Comparison of ENCODE assay signal across 8 mouse cellular contexts in the genomic region with DNA sequence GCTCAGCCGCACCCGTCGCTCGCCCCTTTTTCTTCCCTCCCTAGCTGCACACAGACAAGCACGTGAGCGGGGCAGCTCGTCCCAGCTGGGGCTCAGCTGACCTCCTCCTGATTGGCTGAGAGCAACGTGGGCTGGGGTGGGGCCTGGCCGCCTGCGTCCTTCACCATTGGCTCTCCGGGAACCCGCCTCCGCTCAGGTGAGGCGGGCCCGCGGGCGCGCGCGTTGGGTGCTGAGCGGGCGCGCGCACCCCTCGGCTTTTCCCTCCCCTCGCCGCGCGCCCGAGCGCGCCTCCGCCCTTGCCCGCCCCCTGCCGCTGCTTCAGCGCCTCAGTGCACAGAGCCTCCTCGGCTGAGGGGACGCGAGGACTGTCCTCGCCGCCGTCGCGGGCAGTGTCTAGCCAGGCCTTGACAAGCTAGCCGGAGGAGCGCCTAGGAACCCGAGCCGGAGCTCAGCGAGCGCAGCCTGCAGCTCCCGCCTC. TPM values are rescaled to one million over a fixed set of nuclear protein-coding genes. Genes with fewer than 3 reads are reported as not detected.
DNase-seq lines count a peak whose midpoint lies in the region; ATAC-seq lines count a peak whose summit lies in the region.

No protein-coding gene starts in this region.

- H3K4me2 ChIP-seq in hindbrain, embryonic 12.5 days (replicated peaks): peak overlapping the region; percentile 61

- no peaks in the 10 kb centered on the region for H3K27me3 ChIP-seq in hindbrain, embryonic 12.5 days

- peak overlapping the region; percentile 99 for H3K27ac ChIP-seq in hindbrain, embryonic 12.5 days

- H3K36me3 ChIP-seq in hindbrain, embryonic 12.5 days: no peaks in the 10 kb centered on the region

- ATAC-seq in hindbrain, embryonic 12.5 days (ENCODE audit: low FRiP score): peak; percentile 99

- peak; percentile 99 for DNase-seq in Muller cell, postnatal 12 days (ENCODE audit: inconsistent ontology term)
- peak; percentile 99 for DNase-seq in cerebellum, adult 9-11 months
- DNase-seq in frontal cortex, adult 2 months (ENCODE audit: extremely low spot score in 1 of 2, low spot score in 1 of 2): peak; percentile 97
- DNase-seq in layer of hippocampus, postnatal 14 days (ENCODE audit: low spot score in 2 of 2): peak; percentile 92 to 97
- peak; percentile 95 for DNase-seq in lung, postnatal 14 days
- peak; percentile 94 for DNase-seq in retina, adult 2 months (ENCODE audit: low read depth, low spot score)
- peak; percentile 94 to 98 for DNase-seq in thymus, postnatal 36 days

- H3K9ac ChIP-seq in hindbrain, embryonic 12.5 days: peak overlapping the region; percentile 97

- H3K9me3 ChIP-seq in hindbrain, embryonic 12.5 days (replicated peaks): no peaks in the 10 kb centered on the region

- peaks cover 13% of the 10 kb centered on the region for H3K4me1 ChIP-seq in hindbrain, embryonic 12.5 days

- WGBS in hindbrain, embryonic 12.5 days: under 1% methylated on average over 40 of the region's 51 CpGs

- peak overlapping the region; percentile 95 for H3K4me3 ChIP-seq in hindbrain, embryonic 12.5 days

RNA-seq across cellular contexts. Expression of a gene that starts 6.5 kb away (rescaled TPM):
- polyA plus RNA-seq in frontal cortex, adult 2 months (2012; rRNA removed): 36.7 and 46.6 TPM in 2 replicates
- 133 and 139 TPM in 2 replicates for polyA plus RNA-seq in hindbrain, embryonic 12.5 days (2016; fragmentation: Nextera tagmentation; extraction: Ambion mirVana)
- 10 to 100 TPM; 59.0 to 65.7 TPM for total RNA-seq in layer of hippocampus, postnatal 14 days (2021)

RNA-seq across cellular contexts. Expression of a gene that starts 29.7 kb away (rescaled TPM):
- polyA plus RNA-seq in frontal cortex, adult 2 months (2012; rRNA removed): not detected in 2 replicates
- polyA plus RNA-seq in hindbrain, embryonic 12.5 days (2016; fragmentation: Nextera tagmentation; extraction: Ambion mirVana): 15.2 and 15.8 TPM in 2 replicates
- 10 to 100 TPM; 10.2 to 11.3 TPM for total RNA-seq in layer of hippocampus, postnatal 14 days (2021)

RNA-seq across cellular contexts. Expression of a gene that starts 56.6 kb away (rescaled TPM):
- polyA plus RNA-seq in frontal cortex, adult 2 months (2012; rRNA removed): 32.4 and 32.6 TPM in 2 replicates
- polyA plus RNA-seq in hindbrain, embryonic 12.5 days (2016; fragmentation: Nextera tagmentation; extraction: Ambion mirVana): 29.4 and 31.5 TPM in 2 replicates
- 10 to 100 TPM; 26.6 to 30.0 TPM for total RNA-seq in layer of hippocampus, postnatal 14 days (2021)

Comparison
In these comparisons a context has a peak if more than half of its experiments do, and no peak if none do; other contexts are left out.
1. Peak in every context shown above with its lines: DNase-seq, ATAC-seq, H3K4me3 ChIP-seq and H3K27ac ChIP-seq.
2. RNA of a gene that starts 29.7 kb away (polyA plus RNA-seq): 15.2 to 15.8 TPM in hindbrain, embryonic 12.5 days; not detected in frontal cortex, adult 2 months; every median in the first group is over 10 times any median in the second.